Mouse (Mus musculus): ENCODE results near the gene Sdsl. TPM values are rescaled to one million over a fixed set of nuclear protein-coding genes. Genes with fewer than 3 reads are reported as not detected.
A peak's percentile ranks its signal among the peaks of the same experiment; 100 is the strongest.

Sdsl gene
- polyA plus RNA-seq, 1 experiment from 2014 or later: 10.5 TPM

DNA sequence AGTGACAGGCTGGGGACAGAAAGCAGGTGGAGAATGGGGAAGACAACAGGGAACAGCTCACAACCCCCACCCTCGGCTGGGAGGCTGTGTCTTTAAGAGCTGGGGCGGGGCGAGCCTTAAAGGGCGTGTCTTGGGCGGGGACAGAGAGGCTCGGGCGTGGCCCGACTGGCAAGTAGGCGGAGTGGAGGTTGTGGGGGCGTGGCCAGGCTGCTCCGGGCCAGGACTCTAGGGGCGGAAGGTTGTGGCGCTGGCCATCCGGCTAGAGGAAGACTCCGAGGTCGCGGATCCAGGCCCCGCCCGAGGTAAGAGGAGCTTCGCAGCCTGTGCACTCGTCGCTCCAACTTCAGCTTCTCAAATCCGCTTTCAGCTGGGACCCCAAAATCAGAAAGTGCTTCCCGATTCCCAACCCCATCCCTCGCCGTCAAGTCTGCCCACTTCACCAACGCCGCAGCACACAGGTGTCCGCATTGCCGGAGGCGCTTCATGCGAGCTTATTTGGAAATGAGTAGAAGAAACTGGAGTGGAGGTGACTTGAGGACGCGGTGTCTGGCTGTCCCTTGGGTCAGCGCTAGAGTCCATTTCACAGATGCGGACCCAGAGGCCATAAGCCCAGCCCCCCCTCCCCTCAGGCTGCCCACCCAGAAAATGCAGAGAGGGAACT, 38.5 kb upstream of the Sdsl start, which contains the start of gene Slc8b1:
TSS of gene Slc8b1 (plus strand) at position 187 of the 661 bp plus-strand sequence.
- peak; percentile 93 for ATAC-seq (ENCODE audit: low FRiP score, low TSS enrichment)
- Histone ChIP-seq H3K4me3 (ENCODE audit: low read length) (peak within 1 kb of the TSS; percentile 53), H3K4me1 (ENCODE audit: control insufficient read depth, insufficient read depth, low read length) (peaks cover 28% of the 10 kb centered on the region), H3K4me2 (replicated peaks; ENCODE audit: low read depth, low read length) (peak within 1 kb of the TSS; percentile 68), H3K27me3 (ENCODE audit: control insufficient read depth, insufficient read depth, low read length) (no peaks in the 10 kb centered on the region), H3K27ac (ENCODE audit: low read depth, low read length) (no peak within 1 kb of the TSS), H3K36me3 (ENCODE audit: control insufficient read depth, insufficient read depth, low read length) (no peaks in the 10 kb centered on the region), H3K9ac (ENCODE audit: low read depth, low read length) (peak within 1 kb of the TSS; percentile 52; the same call in 1 of the 2 replicates), H3K9me3 (ENCODE audit: control insufficient read depth, low read length) (no peaks in the 10 kb centered on the region)
- WGBS: 1% methylated on average over 35 of the region's 36 CpGs

DNA sequence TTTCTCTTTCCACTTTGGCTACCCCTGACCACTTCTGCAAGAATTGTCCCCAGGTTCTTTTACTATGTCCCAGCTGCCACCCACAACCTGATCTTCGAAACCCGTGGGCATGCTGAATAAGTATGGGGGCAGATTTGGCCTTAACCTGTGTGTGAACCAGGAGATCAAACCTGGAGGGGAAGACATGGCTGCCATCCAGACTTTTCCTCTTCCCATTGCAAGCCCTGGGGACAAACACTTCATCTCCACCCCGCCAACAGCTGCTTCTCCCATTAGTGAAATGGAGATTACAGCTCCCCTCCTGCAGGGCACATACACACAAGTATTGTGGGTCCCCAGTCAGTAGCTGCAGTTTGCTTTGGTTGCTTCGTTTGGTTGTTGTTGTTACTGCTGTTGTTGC, 34.7 kb upstream of the Sdsl start:
- no peaks in the 10 kb centered on the region for H3K27me3 ChIP-seq (ENCODE audit: control insufficient read depth, insufficient read depth, low read length)
- 69% methylated on average over 4 of the region's 4 CpGs for WGBS

GRCm38 (mm10) chr5:120506490-120506889, 33.9 kb upstream of the Sdsl start:
- no peak overlapping the region for H3K9ac ChIP-seq (ENCODE audit: low read depth, low read length)
- H3K4me1 ChIP-seq (ENCODE audit: control insufficient read depth, insufficient read depth, low read length): peaks cover 9% of the 10 kb centered on the region; the same call in 1 of the 2 replicates
- H3K4me3 ChIP-seq (ENCODE audit: low read length): no peak overlapping the region
- H3K27me3 ChIP-seq (ENCODE audit: control insufficient read depth, insufficient read depth, low read length): no peaks in the 10 kb centered on the region
- 59% methylated on average over 9 of the region's 9 CpGs for WGBS
- no peak for ATAC-seq (ENCODE audit: low FRiP score, low TSS enrichment)
- no peaks in the 10 kb centered on the region for H3K36me3 ChIP-seq (ENCODE audit: control insufficient read depth, insufficient read depth, low read length)
- H3K4me2 ChIP-seq (replicated peaks; ENCODE audit: low read depth, low read length): no peak overlapping the region
- no peak overlapping the region for H3K27ac ChIP-seq (ENCODE audit: low read depth, low read length)
- H3K9me3 ChIP-seq (ENCODE audit: control insufficient read depth, low read length): no peaks in the 10 kb centered on the region

More for the DNA sequence above, 34.7 kb upstream of the Sdsl start:
- no peak for ATAC-seq (ENCODE audit: low FRiP score, low TSS enrichment)
- H3K9ac ChIP-seq (ENCODE audit: low read depth, low read length): no peak overlapping the region
- no peaks in the 10 kb centered on the region for H3K9me3 ChIP-seq (ENCODE audit: control insufficient read depth, low read length)
- H3K27ac ChIP-seq (ENCODE audit: low read depth, low read length): no peak overlapping the region
- H3K4me3 ChIP-seq (ENCODE audit: low read length): no peak overlapping the region
- H3K4me1 ChIP-seq (ENCODE audit: control insufficient read depth, insufficient read depth, low read length): peaks cover 11% of the 10 kb centered on the region; the same call in 1 of the 2 replicates
- no peak overlapping the region for H3K4me2 ChIP-seq (replicated peaks; ENCODE audit: low read depth, low read length)
- H3K36me3 ChIP-seq (ENCODE audit: control insufficient read depth, insufficient read depth, low read length): no peaks in the 10 kb centered on the region

- Histone ChIP-seq H3K27ac (ENCODE audit: low read depth, low read length) (no peak overlapping the region), H3K4me3 (ENCODE audit: low read length) (no peak overlapping the region), H3K4me2 (replicated peaks; ENCODE audit: low read depth, low read length) (no peak overlapping the region; the same call in 1 of the 2 replicates)
These were observed 33.2 kb upstream of the Sdsl start for GRCm38 (mm10) chr5:120505781-120506180.

GRCm38 (mm10) chr5:120505368-120505767, 32.8 kb upstream of the Sdsl start:
- WGBS: 29% methylated on average over 16 of the region's 16 CpGs
- peak; percentile 62 for ATAC-seq (ENCODE audit: low FRiP score, low TSS enrichment)
- H3K4me1 ChIP-seq (ENCODE audit: control insufficient read depth, insufficient read depth, low read length): 0 out of 2 replicates have a peak, but pooled peaks cover 6% of the 10 kb centered on the region
- H3K9ac ChIP-seq (ENCODE audit: low read depth, low read length): no peak overlapping the region
- H3K9me3 ChIP-seq (ENCODE audit: control insufficient read depth, low read length): no peaks in the 10 kb centered on the region
- no peak overlapping the region for H3K27ac ChIP-seq (ENCODE audit: low read depth, low read length)
- no peak overlapping the region for H3K4me3 ChIP-seq (ENCODE audit: low read length)
- no peak overlapping the region; the same call in 1 of the 2 replicates for H3K4me2 ChIP-seq (replicated peaks; ENCODE audit: low read depth, low read length)
- no peaks in the 10 kb centered on the region for H3K36me3 ChIP-seq (ENCODE audit: control insufficient read depth, insufficient read depth, low read length)
- H3K27me3 ChIP-seq (ENCODE audit: control insufficient read depth, insufficient read depth, low read length): no peaks in the 10 kb centered on the region

More at GRCm38 (mm10) chr5:120505781-120506180, 33.2 kb upstream of the Sdsl start:
- H3K9me3 ChIP-seq (ENCODE audit: control insufficient read depth, low read length): no peaks in the 10 kb centered on the region
- 0 out of 2 replicates have a peak, but pooled peaks cover 6% of the 10 kb centered on the region for H3K4me1 ChIP-seq (ENCODE audit: control insufficient read depth, insufficient read depth, low read length)
- H3K9ac ChIP-seq (ENCODE audit: low read depth, low read length): no peak overlapping the region
- H3K36me3 ChIP-seq (ENCODE audit: control insufficient read depth, insufficient read depth, low read length): no peaks in the 10 kb centered on the region
- no peaks in the 10 kb centered on the region for H3K27me3 ChIP-seq (ENCODE audit: control insufficient read depth, insufficient read depth, low read length)
- ATAC-seq (ENCODE audit: low FRiP score, low TSS enrichment): no peak
- 75% methylated on average over 9 of the region's 9 CpGs for whole genome bisulfite sequencing

GRCm38 (mm10) chr5:120503144-120503795, 30.7 kb upstream of the Sdsl start, which contains the start of gene Plbd2:
Gene Plbd2 (minus strand): TSS chr5:120503625.
- Histone ChIP-seq H3K4me2 (replicated peaks; ENCODE audit: low read depth, low read length) (peak within 1 kb of the TSS; percentile 86), H3K36me3 (ENCODE audit: control insufficient read depth, insufficient read depth, low read length) (peaks cover 3% of the 10 kb centered on the region; the same call in 1 of the 2 replicates), H3K27ac (ENCODE audit: low read depth, low read length) (no peak within 1 kb of the TSS), H3K4me1 (ENCODE audit: control insufficient read depth, insufficient read depth, low read length) (0 out of 2 replicates have a peak, but pooled peaks cover 6% of the 10 kb centered on the region), H3K9me3 (ENCODE audit: control insufficient read depth, low read length) (no peaks in the 10 kb centered on the region), H3K9ac (ENCODE audit: low read depth, low read length) (peak within 1 kb of the TSS; percentile 82), H3K4me3 (ENCODE audit: low read length) (peak within 1 kb of the TSS; percentile 81), H3K27me3 (ENCODE audit: control insufficient read depth, insufficient read depth, low read length) (no peaks in the 10 kb centered on the region)
- WGBS: 1% methylated on average over 55 of the region's 55 CpGs
- peak; percentile 74 for ATAC-seq (ENCODE audit: low FRiP score, low TSS enrichment)

- ATAC-seq (ENCODE audit: low FRiP score, low TSS enrichment): no peak
- peak overlapping the region; percentile 86 for H3K4me2 ChIP-seq (replicated peaks; ENCODE audit: low read depth, low read length)
- 8% methylated on average over 12 of the region's 12 CpGs for WGBS
- H3K4me3 ChIP-seq (ENCODE audit: low read length): peak overlapping the region; percentile 81
- no peak overlapping the region for H3K27ac ChIP-seq (ENCODE audit: low read depth, low read length)
- H3K9ac ChIP-seq (ENCODE audit: low read depth, low read length): peak overlapping the region; percentile 82
- H3K9me3 ChIP-seq (ENCODE audit: control insufficient read depth, low read length): no peaks in the 10 kb centered on the region
- H3K4me1 ChIP-seq (ENCODE audit: control insufficient read depth, insufficient read depth, low read length): 0 out of 2 replicates have a peak, but pooled peaks cover 6% of the 10 kb centered on the region
- peaks cover 3% of the 10 kb centered on the region; the same call in 1 of the 2 replicates for H3K36me3 ChIP-seq (ENCODE audit: control insufficient read depth, insufficient read depth, low read length)
- no peaks in the 10 kb centered on the region for H3K27me3 ChIP-seq (ENCODE audit: control insufficient read depth, insufficient read depth, low read length)
These were observed 30.1 kb upstream of the Sdsl start for GRCm38 (mm10) chr5:120502675-120503143.

DNA sequence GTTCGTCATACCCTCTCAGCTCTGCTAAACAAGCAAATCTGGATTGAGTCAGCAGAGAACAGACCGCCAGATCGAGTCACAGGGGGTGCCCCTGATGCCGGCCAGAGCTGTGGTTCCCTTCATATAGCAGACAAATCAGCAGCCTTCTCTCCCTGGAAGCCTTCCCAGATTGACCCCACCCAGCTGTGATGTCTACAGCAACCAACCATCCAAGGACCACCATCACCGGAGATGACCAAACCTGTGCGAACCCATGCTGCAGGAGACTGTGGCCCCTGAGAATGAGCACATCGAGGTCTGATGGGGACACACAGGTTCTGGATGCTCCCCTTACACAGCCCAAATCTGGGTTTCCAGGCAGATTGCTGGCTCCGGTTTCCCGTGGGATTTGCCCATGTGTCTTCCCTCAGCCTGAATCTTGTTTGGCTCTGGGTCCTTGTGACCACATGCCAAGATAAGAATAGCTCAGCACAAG, 29.6 kb upstream of the Sdsl start:
- 75% methylated on average over 9 of the region's 9 CpGs for WGBS
- H3K36me3 ChIP-seq (ENCODE audit: control insufficient read depth, insufficient read depth, low read length): peaks cover 3% of the 10 kb centered on the region; the same call in 1 of the 2 replicates
- peak overlapping the region; percentile 86; the same call in 1 of the 2 replicates for H3K4me2 ChIP-seq (replicated peaks; ENCODE audit: low read depth, low read length)
- no peaks in the 10 kb centered on the region for H3K27me3 ChIP-seq (ENCODE audit: control insufficient read depth, insufficient read depth, low read length)
- no peaks in the 10 kb centered on the region for H3K9me3 ChIP-seq (ENCODE audit: control insufficient read depth, low read length)
- no peak for ATAC-seq (ENCODE audit: low FRiP score, low TSS enrichment)
- H3K4me3 ChIP-seq (ENCODE audit: low read length): peak overlapping the region; percentile 81
- peak overlapping the region; percentile 82 for H3K9ac ChIP-seq (ENCODE audit: low read depth, low read length)
- H3K4me1 ChIP-seq (ENCODE audit: control insufficient read depth, insufficient read depth, low read length): 0 out of 2 replicates have a peak, but pooled peaks cover 6% of the 10 kb centered on the region
- no peak overlapping the region for H3K27ac ChIP-seq (ENCODE audit: low read depth, low read length)

All from kidney, embryonic 14.5 days (tissue).